Mouse (Mus musculus): Measurements from ENCODE around the gene Lin28a. TPM values are rescaled to one million over a fixed set of nuclear protein-coding genes. Genes with fewer than 3 reads are reported as not detected.

The Lin28a gene
- polyA plus RNA-seq, 1 experiment = not detected

DNA sequence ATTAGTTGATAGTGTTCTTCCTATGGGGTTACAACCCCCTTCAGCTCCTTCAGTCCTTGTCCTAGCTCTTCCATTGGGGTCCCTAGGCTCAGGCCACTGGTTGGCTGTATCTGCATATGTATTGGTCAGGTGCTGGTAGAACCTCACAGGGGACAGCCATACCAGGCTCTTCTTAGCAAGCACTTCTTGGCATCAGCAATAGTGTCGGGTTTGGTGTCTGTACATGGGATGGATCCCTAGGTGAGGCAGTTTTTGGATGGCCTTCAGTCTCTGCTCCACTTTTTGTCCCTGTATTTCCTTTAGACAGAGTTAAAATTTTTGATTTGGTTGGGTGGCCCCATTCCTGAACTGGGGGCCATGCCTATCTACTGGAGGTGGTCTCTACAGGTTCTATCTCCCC, 59.8 kb downstream of the Lin28a start:
- no peaks in the 10 kb centered on the region for H3K9me3 ChIP-seq (ENCODE audit: control insufficient read depth, low read length)
- TF ChIP-seq GATA1 (IDR thresholded peaks at IDR 0.05; ENCODE audit: low read length) (no peak), TAL1 (IDR thresholded peaks at IDR 0.05; ENCODE audit: low read length) (no peak)
- H3K4me3 ChIP-seq (replicated peaks) = no peak overlapping the region
- H3K4me1 ChIP-seq (ENCODE audit: control insufficient read depth) = no peaks in the 10 kb centered on the region
- H3K27me3 ChIP-seq (ENCODE audit: control insufficient read depth) = no peaks in the 10 kb centered on the region
- H3K36me3 ChIP-seq (ENCODE audit: control insufficient read depth) = peaks cover 14% of the 10 kb centered on the region

DNA sequence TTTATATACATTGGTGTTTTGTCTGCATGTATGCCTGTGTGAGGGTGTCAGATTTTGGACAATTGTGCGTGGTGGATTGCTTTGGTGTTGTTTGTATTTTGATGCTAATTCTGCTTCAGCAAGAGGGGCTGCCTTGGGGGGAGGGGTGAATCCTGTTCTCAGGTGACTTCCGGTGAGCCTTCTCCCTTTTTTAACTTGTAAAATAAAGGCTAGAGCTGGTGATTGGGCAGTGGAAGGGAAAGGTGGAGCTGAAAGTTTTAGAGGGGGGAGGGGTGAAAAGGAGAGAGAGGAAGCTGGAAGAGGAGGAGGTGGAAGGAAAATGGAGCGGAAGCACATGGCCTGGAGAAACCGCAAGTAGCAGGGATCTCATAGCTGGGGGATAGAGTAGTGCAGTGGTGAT, 62.3 kb downstream of the Lin28a start:
- Histone ChIP-seq H3K27me3 (ENCODE audit: control insufficient read depth) (no peaks in the 10 kb centered on the region), H3K4me1 (ENCODE audit: control insufficient read depth) (no peaks in the 10 kb centered on the region), H3K36me3 (ENCODE audit: control insufficient read depth) (no peaks in the 10 kb centered on the region), H3K4me3 (replicated peaks) (no peak overlapping the region), H3K9me3 (ENCODE audit: control insufficient read depth, low read length) (no peaks in the 10 kb centered on the region)
- TF ChIP-seq TAL1 (IDR thresholded peaks at IDR 0.05; ENCODE audit: low read length) (no peak), GATA1 (IDR thresholded peaks at IDR 0.05; ENCODE audit: low read length) (no peak)

Other genes starting within 250 kb of the Lin28a start
- gene Rps6ka1, start 131.0 kb downstream of the Lin28a start, polyA plus RNA-seq (2012) = 0.78 and 1.0 TPM in 2 replicates
- gene Hmgn2, start 50.2 kb downstream of the Lin28a start, polyA plus RNA-seq (2012) = 87.9 and 104 TPM in 2 replicates
- 1.2 and 1.5 TPM in 2 replicates for gene Dhdds, start 17.9 kb downstream of the Lin28a start, polyA plus RNA-seq (2012)
- not detected in 2 replicates for gene Zfp683, start 35.0 kb upstream of the Lin28a start, polyA plus RNA-seq (2012)
- 0.01 TPM in 1 of 2 replicates, not detected in the other for gene Crybg2, start 42.0 kb upstream of the Lin28a start, polyA plus RNA-seq (2012)
- 0.24 and 0.41 TPM in 2 replicates for gene Cd52, start 76.2 kb upstream of the Lin28a start, polyA plus RNA-seq (2012)
- gene Ubxn11, start 83.7 kb upstream of the Lin28a start, polyA plus RNA-seq (2012) = 0.08 and 0.21 TPM in 2 replicates
- gene Sh3bgrl3, start 109.9 kb upstream of the Lin28a start, polyA plus RNA-seq (2012) = 2.5 and 5.4 TPM in 2 replicates
- gene Cep85, start 168.3 kb upstream of the Lin28a start, polyA plus RNA-seq (2012) = 2.4 and 3.6 TPM in 2 replicates
- gene Gm7534, start 184.2 kb upstream of the Lin28a start, polyA plus RNA-seq (2012) = not detected in 2 replicates
- gene Catsper4, start 208.5 kb upstream of the Lin28a start, polyA plus RNA-seq (2012) = not detected in 2 replicates
- gene Cnksr1, start 219.6 kb upstream of the Lin28a start, polyA plus RNA-seq (2012) = not detected in 2 replicates
- not detected in 2 replicates for gene E130218I03Rik, start 224.8 kb upstream of the Lin28a start, polyA plus RNA-seq (2012)
- gene Zfp593, start 226.8 kb upstream of the Lin28a start, polyA plus RNA-seq (2012) = 1.3 TPM in 2 replicates
- 0.06 TPM in 1 of 2 replicates, not detected in the other for gene Gm30191, start 228.1 kb upstream of the Lin28a start, polyA plus RNA-seq (2012)
- gene Grrp1, start 235.3 kb upstream of the Lin28a start, polyA plus RNA-seq (2012) = 0.03 TPM in 1 of 2 replicates, not detected in the other

All from erythroblast, embryonic 14.5 days (primary cell).